Mouse (Mus musculus) Muller cell, postnatal 12 days (primary cell): Measurements from ENCODE around the gene Plbd2.

ENCODE experiments used
- DNase-seq: peaks from one replicate; pipeline ENCODE4 v3.0.0-alpha.2; 2015; ENCODE audit errors: inconsistent ontology term

Gene Plbd2

GRCm38 (mm10) chr5:120475861-120476260, 27.6 kb downstream of the Plbd2 start:
- DNase-seq, result no peak

GRCm38 (mm10) chr5:120473361-120473760, 30.1 kb downstream of the Plbd2 start:
- no peak for DNase-seq

GRCm38 (mm10) chr5:120472770-120473169, 30.7 kb downstream of the Plbd2 start, which contains the start of gene Sdsl:
Sdsl (minus strand) TSS chr5:120472810.
- no peak for DNase-seq

GRCm38 (mm10) chr5:120471538-120471937, 31.9 kb downstream of the Plbd2 start:
- no peak for DNase-seq

- no peak for DNase-seq
Observed at GRCm38 (mm10) chr5:120468830-120469229, 34.6 kb downstream of the Plbd2 start.

GRCm38 (mm10) chr5:120468336-120468735, 35.1 kb downstream of the Plbd2 start:
- no peak for DNase-seq

- peak; percentile 44 for DNase-seq
Observed at GRCm38 (mm10) chr5:120467026-120467425, 36.4 kb downstream of the Plbd2 start.

- DNase-seq, result no peak
Observed at GRCm38 (mm10) chr5:120465860-120466259, 37.6 kb downstream of the Plbd2 start.

GRCm38 (mm10) chr5:120465062-120465461, 38.4 kb downstream of the Plbd2 start:
- DNase-seq, result no peak

GRCm38 (mm10) chr5:120464321-120464720, 39.1 kb downstream of the Plbd2 start:
- DNase-seq, result no peak

GRCm38 (mm10) chr5:120461902-120462301, 41.5 kb downstream of the Plbd2 start:
- no peak for DNase-seq

- DNase-seq, result no peak
Observed at GRCm38 (mm10) chr5:120459133-120459532, 44.3 kb downstream of the Plbd2 start.

GRCm38 (mm10) chr5:120457628-120458027, 45.8 kb downstream of the Plbd2 start:
- peak; percentile 42 for DNase-seq

GRCm38 (mm10) chr5:120456841-120457554, 46.4 kb downstream of the Plbd2 start:
- no peak for DNase-seq

GRCm38 (mm10) chr5:120456253-120456652, 47.2 kb downstream of the Plbd2 start:
- DNase-seq, result no peak

- no peak for DNase-seq
Observed at GRCm38 (mm10) chr5:120454756-120455337, 48.6 kb downstream of the Plbd2 start.

- DNase-seq, result no peak
Observed at GRCm38 (mm10) chr5:120447305-120447704, 56.1 kb downstream of the Plbd2 start.

- peak; percentile 83 for DNase-seq
Observed at GRCm38 (mm10) chr5:120440733-120441132, 62.7 kb downstream of the Plbd2 start.

GRCm38 (mm10) chr5:120439887-120440670, 63.3 kb downstream of the Plbd2 start:
- no peak for DNase-seq

GRCm38 (mm10) chr5:120438991-120439710, 64.3 kb downstream of the Plbd2 start:
- DNase-seq, result peak; percentile 51

GRCm38 (mm10) chr5:120438469-120438868, 65.0 kb downstream of the Plbd2 start:
- no peak for DNase-seq

- no peak for DNase-seq
Observed at GRCm38 (mm10) chr5:120437986-120438385, 65.4 kb downstream of the Plbd2 start.
